Mouse (Mus musculus): ENCODE measurements around the gene Gm20481.
"Not testable (repeated sequence)": the region's sequence is repeated elsewhere in the genome, so short reads cannot be mapped to it uniquely, and the experiment has no call there.

Gene Gm20481

DNA sequence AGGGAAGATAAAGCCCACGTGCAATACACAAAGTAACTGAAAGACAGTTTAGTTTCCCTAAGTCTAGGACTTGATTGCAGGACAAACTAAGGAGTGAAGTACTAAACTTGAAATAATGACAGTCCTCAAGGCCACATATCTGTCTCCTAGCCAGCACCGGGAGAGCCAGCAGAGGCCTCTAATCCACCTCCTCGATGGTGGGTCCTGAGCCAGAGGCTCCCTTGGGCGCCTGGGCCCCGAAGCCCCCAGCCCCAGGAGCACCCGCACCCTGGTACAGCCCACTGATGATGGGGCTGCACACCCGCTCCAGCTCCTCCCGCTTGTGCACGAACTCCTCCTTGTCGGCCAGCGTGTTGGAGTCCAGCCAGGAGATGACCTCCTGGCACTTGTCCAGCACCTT lies at the start of gene Gm20481:
Gm20481 (plus strand) TSS at position 91 of the 400 bp plus-strand sequence.
- DNase-seq, result not testable (repeated sequence)

DNA sequence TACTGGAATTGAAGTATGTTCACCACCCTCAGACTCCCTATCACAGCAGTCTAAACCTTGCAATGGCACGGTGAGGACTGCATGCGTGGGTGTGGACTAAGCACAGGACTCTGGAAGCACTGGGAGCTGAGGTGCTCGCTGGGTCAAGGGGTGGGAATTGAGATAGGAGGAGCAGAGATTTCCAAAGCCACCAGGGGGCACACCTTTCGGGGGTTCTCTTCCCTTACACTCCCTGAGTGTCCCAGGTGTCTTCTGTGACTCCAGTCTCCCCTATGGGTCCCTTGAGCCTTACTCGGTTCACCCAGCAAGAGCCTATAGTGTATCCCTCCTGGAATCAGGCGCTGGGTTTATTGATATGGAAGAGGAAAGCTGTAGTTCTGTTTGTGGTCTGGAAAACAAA lies 46.8 kb upstream of the Gm20481 start:
- no peak for DNase-seq

DNA sequence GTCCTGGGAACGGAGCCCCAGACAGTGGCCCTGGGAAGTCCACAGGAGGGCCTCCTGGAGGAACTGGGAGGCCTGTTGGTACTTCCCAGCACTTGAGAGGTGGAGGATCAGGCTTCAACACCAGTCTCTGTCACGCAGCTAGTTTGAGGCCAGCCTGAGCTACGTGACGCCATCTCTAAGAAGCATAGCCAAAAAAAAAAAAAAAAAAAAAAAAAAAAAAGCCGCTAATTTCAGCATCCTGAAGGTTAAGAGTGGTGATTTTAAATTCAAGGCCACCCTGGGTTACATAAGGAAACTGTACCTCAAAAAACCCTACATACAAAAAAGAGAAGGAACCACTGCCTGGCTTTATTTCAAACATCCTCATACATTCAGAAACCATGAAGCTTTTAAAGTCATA lies 45.5 kb upstream of the Gm20481 start:
- no peak for DNase-seq

- no peak for DNase-seq
Observed at GRCm38 (mm10) chr17:34927306-34928019, 42.2 kb upstream of the Gm20481 start.

DNA sequence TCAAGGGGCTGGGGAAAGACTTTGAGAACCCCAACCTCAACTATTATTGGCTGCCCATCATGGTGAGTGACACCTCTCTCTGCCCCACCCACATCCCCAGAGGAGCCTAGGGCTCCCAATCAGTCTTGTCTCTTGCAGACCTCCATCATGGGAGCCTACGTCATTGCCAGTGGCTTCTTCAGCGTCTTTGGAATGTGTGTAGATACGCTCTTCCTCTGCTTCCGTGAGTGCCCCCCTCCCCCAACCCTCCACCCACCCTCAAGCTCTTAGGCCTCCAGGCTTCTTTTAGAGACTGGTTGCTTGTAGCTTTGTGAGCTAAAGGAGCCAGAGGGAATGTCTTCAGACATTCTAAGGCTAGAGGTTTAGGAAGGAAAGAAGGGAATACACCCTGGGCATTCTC lies 40.9 kb upstream of the Gm20481 start:
- no peak for DNase-seq

DNA sequence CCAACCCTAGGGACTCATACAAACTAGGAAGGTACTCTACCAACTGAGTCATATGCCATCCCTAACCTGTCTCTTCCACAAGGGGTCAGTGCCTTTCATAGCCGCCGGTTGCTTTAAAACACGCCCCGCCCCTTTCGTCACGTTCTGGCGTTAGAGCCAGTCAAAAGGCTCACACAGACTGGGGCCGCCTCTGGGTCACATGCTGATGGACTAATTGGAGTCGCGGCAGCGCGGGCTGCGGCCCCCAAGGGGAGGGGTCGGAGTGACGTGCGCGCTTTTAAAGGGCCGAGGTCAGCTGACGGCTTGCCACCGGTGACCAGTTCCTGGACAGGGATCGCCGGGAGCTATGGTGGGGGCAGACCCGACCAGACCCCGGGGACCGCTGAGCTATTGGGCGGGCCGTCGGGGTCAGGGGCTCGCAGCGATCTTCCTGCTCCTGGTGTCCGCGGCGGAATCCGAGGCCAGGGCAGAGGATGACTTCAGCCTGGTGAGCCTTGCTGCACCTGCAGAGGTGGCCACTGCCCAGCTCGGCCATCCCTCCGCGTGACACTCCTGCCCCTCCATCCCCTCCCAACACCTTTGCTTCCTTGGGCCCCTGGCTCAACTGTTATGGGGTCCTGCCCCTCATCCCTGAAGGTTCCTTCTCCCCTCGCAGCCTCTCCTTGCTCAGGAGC lies 38.5 kb upstream of the Gm20481 start, which contains the start of gene Neu1:
Neu1 (plus strand) TSS at position 193 of the 674 bp plus-strand sequence.
- peak; percentile 99 for DNase-seq

DNA sequence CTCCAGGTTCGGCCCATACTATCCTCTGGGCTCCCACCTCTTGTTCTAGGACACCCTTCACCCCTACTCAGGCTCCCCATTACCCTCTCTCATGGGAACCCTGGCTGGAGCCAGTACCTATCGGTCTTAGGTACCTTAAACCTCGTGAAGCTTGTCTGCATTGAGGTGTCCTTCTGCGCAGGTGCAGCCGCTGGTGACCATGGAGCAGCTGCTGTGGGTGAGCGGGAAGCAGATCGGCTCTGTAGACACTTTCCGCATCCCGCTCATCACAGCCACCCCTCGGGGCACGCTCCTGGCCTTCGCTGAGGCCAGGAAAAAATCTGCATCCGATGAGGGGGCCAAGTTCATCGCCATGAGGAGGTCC lies 38.0 kb upstream of the Gm20481 start:
- DNase-seq, result peak; percentile 62

DNA sequence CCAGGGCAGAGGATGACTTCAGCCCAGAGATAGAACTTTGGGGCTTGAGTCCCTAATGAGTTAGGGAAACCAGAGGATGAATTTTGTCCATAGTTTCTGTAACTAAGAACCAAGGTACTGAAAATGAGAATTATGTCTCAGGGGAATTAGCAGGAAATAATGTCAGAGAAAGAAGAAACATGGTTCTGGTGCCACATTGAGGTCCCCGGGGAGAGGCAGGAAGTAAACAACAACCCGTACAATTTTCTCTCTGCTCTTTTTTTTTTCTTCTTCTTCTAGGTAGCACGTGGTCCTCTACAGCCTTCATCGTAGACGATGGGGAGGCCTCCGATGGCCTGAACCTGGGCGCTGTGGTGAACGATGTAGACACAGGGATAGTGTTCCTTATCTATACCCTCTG lies 37.4 kb upstream of the Gm20481 start:
- no peak for DNase-seq

DNA sequence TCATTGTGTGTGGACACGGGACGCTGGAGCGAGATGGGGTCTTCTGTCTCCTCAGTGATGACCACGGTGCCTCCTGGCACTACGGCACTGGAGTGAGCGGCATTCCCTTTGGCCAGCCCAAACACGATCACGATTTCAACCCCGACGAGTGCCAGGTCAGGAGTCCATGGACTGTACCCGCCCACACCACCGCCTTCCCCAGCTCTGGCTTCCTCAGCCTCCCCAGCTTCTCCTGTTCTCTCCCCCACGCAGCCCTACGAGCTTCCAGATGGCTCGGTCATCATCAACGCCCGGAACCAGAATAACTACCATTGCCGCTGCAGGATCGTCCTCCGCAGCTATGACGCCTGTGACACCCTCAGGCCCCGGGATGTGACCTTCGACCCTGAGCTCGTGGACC lies 35.7 kb upstream of the Gm20481 start:
- peak; percentile 75 for DNase-seq

- peak; percentile 47 for DNase-seq
Observed at GRCm38 (mm10) chr17:34934830-34935229, 34.9 kb upstream of the Gm20481 start.

DNA sequence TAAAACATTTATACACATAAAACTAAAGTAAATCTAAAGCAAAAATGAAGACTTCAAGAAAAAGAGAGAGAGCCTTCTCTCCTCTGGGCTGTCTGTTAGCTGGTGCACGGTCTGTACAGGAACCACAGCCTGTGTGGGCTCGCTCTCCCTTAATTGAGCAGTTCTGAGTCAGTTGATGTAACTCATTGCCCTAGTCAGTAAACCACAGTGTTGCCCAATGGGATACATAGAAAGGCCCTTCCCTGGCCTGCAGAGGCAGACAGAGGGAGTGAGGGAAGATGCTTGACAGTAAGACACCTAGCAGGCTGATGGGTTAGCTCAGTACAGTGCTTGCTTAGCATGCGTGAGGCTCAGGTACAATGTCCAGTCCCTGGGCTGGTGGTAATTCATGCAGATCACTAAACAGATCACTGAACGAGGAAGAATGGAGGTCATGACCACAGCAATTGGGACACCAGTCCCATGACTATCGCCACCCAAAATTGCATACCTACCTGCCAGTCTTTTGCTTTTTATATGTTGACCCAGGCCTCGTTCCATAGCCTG lies 31.7 kb upstream of the Gm20481 start:
- DNase-seq, result peak; percentile 65

GRCm38 (mm10) chr17:34941344-34942041 lies 28.2 kb upstream of the Gm20481 start:
- DNase-seq, result no peak

DNA sequence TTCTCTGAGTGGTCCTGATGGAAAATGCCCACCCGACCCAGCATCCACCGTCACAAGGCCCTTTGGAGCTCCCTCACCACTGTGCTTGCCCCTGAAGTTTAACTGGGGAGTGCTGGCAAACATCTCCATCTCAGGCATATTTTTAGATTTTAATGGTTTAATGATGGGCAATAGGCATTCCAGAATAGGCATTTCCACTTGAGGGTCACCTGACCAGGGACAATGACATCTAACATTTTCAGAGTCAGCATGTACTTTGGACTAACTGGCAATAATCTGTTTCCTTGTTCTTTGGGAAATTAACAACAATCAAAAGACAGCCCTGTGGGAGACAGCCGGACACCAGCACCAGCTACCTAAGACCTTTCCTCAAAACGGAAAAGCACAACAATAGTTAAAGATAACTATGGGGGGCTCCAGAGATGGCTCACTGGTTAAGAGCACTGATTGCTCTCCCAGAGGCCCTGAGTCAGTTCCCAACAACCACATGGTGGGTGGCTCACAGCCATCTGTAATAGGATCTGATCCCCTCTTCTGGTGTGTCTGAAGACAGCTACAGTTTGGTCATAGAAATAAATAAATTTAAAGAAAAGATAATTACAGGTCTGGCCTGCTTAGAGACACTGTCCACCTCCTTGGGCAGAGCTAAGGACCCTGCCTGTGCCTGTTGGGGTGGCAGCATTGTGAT lies 26.4 kb upstream of the Gm20481 start:
- no peak for DNase-seq

DNA sequence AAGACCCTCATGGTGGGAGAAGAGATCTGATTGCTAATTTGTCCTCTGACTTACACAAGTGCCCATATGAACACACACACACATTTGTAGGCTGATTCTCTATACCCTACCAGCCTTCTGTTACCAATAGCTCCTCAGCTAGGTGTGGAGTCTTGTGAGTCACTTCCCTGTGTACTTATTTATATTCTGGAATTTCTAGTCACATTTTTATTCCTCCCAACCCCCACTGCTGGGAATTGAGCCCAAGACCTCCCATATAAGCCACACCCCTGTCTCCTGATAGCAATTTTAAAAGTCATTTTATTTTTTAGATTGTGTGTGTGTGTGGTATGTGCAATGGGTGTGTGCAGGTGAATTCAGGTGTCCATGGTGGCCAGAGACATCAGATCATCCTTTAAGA lies 25.4 kb upstream of the Gm20481 start:
- no peak for DNase-seq

DNA sequence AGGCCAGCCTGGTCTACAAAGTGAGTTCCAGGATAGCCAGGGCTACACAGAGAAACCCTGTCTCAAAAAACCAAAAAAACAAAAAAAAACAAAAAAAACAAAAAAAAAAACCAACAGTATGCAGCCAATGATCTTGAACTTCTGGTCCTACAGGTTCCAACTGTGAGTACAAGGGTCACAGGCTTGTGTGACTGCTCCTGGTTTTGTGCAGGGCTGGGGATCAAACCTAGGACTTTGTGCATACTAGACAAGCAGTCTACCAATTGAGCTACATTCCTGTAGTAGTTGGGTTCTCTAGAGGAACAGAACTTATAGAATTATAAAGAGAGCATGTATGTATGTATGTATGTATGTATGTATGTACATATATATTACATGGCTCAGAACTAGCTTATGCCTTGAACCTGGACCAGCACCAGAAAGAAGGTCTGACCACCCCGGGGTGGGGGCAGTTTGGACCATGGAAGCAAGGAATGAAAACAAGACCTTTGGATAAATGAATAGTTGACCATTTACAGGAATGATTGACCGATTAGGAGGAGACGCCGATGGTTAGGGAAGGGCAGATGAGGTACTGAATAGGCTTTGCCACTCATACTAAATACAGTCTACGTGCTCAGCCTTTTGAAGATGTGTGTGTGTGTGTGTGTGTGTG lies 23.1 kb upstream of the Gm20481 start:
- peak; percentile 50 for DNase-seq

GRCm38 (mm10) chr17:34947606-34948005 lies 22.1 kb upstream of the Gm20481 start:
- DNase-seq, result peak; percentile 61

- not testable (repeated sequence) for DNase-seq
Observed at GRCm38 (mm10) chr17:34948721-34949552, 20.8 kb upstream of the Gm20481 start.

- DNase-seq, result no peak
Observed at GRCm38 (mm10) chr17:34949553-34949969, 20.2 kb upstream of the Gm20481 start.

- DNase-seq, result no peak
Observed at GRCm38 (mm10) chr17:34950514-34951455, 18.9 kb upstream of the Gm20481 start.
